Mouse (Mus musculus): ENCODE measurements around the gene Vsig10l. TPM values are rescaled to one million over a fixed set of nuclear protein-coding genes. Genes with fewer than 3 reads are reported as not detected.

The Vsig10l gene
- total RNA-seq, 2 experiments from 2014 or later: 4.3 to 10.4 TPM

- no peak for ATAC-seq (replicated peaks; ENCODE audit: poor library complexity, severe bottlenecking)
These were observed 52.1 kb downstream of the Vsig10l start for GRCm38 (mm10) chr7:43515076-43515475.

GRCm38 (mm10) chr7:43518341-43518740, 55.4 kb downstream of the Vsig10l start:
- ATAC-seq (replicated peaks; ENCODE audit: poor library complexity, severe bottlenecking): no peak

Other genes with a start within 250 kb of the Vsig10l start
- 17.7 and 20.7 TPM in 2 replicates for gene Zfp715, start 149.9 kb upstream of the Vsig10l start, total RNA-seq (2014; fragmentation: Nextera tagmentation)
- gene Zfp715, start 149.9 kb upstream of the Vsig10l start, total RNA-seq (2017): 13.3 and 22.0 TPM in 2 replicates
- gene Siglecf, start 111.8 kb upstream of the Vsig10l start, total RNA-seq (2014; fragmentation: Nextera tagmentation): 11.6 and 16.5 TPM in 2 replicates
- 19.2 and 22.0 TPM in 2 replicates for gene Siglecf, start 111.8 kb upstream of the Vsig10l start, total RNA-seq (2017)
- gene Siglecg, start 54.9 kb upstream of the Vsig10l start, total RNA-seq (2014; fragmentation: Nextera tagmentation): 11.9 and 27.5 TPM in 2 replicates
- 11.8 and 12.6 TPM in 2 replicates for gene Siglecg, start 54.9 kb upstream of the Vsig10l start, total RNA-seq (2017)
- not detected in 2 replicates for gene Lim2, start 35.5 kb upstream of the Vsig10l start, total RNA-seq (2014; fragmentation: Nextera tagmentation)
- gene Lim2, start 35.5 kb upstream of the Vsig10l start, total RNA-seq (2017): 0.05 TPM in 1 of 2 replicates, not detected in the other
- 772 and 862 TPM in 2 replicates for gene Nkg7, start 26.1 kb upstream of the Vsig10l start, total RNA-seq (2014; fragmentation: Nextera tagmentation)
- 227 and 400 TPM in 2 replicates for gene Nkg7, start 26.1 kb upstream of the Vsig10l start, total RNA-seq (2017)
- 2.4 TPM in 1 of 2 replicates, not detected in the other for gene Cldnd2, start 22.4 kb upstream of the Vsig10l start, total RNA-seq (2014; fragmentation: Nextera tagmentation)
- 0.52 TPM in 1 of 2 replicates, not detected in the other for gene Cldnd2, start 22.4 kb upstream of the Vsig10l start, total RNA-seq (2017)
- 485 and 520 TPM in 2 replicates for gene Etfb, start 19.1 kb upstream of the Vsig10l start, total RNA-seq (2014; fragmentation: Nextera tagmentation)
- 676 and 828 TPM in 2 replicates for gene Etfb, start 19.1 kb upstream of the Vsig10l start, total RNA-seq (2017)
- gene Gm45233, start 19.0 kb upstream of the Vsig10l start, total RNA-seq (2014; fragmentation: Nextera tagmentation): 0.43 TPM in 1 of 2 replicates, not detected in the other
- gene Gm45233, start 19.0 kb upstream of the Vsig10l start, total RNA-seq (2017): 5.7 TPM in 1 of 2 replicates, not detected in the other
- not detected in 2 replicates for gene Iglon5, start 26.9 kb downstream of the Vsig10l start, total RNA-seq (2014; fragmentation: Nextera tagmentation)
- not detected in 2 replicates for gene Iglon5, start 26.9 kb downstream of the Vsig10l start, total RNA-seq (2017)
- gene 4931406B18Rik, start 42.8 kb downstream of the Vsig10l start, total RNA-seq (2014; fragmentation: Nextera tagmentation): not detected in 2 replicates
- not detected in 2 replicates for gene 4931406B18Rik, start 42.8 kb downstream of the Vsig10l start, total RNA-seq (2017)
- gene Cd33, start 81.3 kb downstream of the Vsig10l start, total RNA-seq (2014; fragmentation: Nextera tagmentation): 4.0 and 5.7 TPM in 2 replicates
- gene Cd33, start 81.3 kb downstream of the Vsig10l start, total RNA-seq (2017): 2.9 and 4.1 TPM in 2 replicates
- gene Zfp658, start 99.1 kb downstream of the Vsig10l start, total RNA-seq (2014; fragmentation: Nextera tagmentation): 1.7 and 1.9 TPM in 2 replicates
- gene Zfp658, start 99.1 kb downstream of the Vsig10l start, total RNA-seq (2017): 0.98 and 1.5 TPM in 2 replicates
- 9.9 and 19.2 TPM in 2 replicates for gene Zfp719, start 116.5 kb downstream of the Vsig10l start, total RNA-seq (2014; fragmentation: Nextera tagmentation)
- 7.8 and 10.8 TPM in 2 replicates for gene Zfp719, start 116.5 kb downstream of the Vsig10l start, total RNA-seq (2017)
- 1.4 TPM in 1 of 2 replicates, not detected in the other for gene Zfp819, start 144.0 kb downstream of the Vsig10l start, total RNA-seq (2014; fragmentation: Nextera tagmentation)
- 0.17 and 0.98 TPM in 2 replicates for gene Zfp819, start 144.0 kb downstream of the Vsig10l start, total RNA-seq (2017)
- gene Ceacam18, start 171.6 kb downstream of the Vsig10l start, total RNA-seq (2014; fragmentation: Nextera tagmentation): 0.28 TPM in 1 of 2 replicates, not detected in the other
- not detected in 2 replicates for gene Ceacam18, start 171.6 kb downstream of the Vsig10l start, total RNA-seq (2017)
- 13.1 and 15.1 TPM in 2 replicates for gene Siglece, start 197.0 kb downstream of the Vsig10l start, total RNA-seq (2014; fragmentation: Nextera tagmentation)
- 5.2 and 9.0 TPM in 2 replicates for gene Siglece, start 197.0 kb downstream of the Vsig10l start, total RNA-seq (2017)
- gene Ctu1, start 208.9 kb downstream of the Vsig10l start, total RNA-seq (2014; fragmentation: Nextera tagmentation): 5.6 and 8.7 TPM in 2 replicates
- gene Ctu1, start 208.9 kb downstream of the Vsig10l start, total RNA-seq (2017): 5.5 and 9.5 TPM in 2 replicates
- not detected in 2 replicates for gene Klk14, start 227.3 kb downstream of the Vsig10l start, total RNA-seq (2014; fragmentation: Nextera tagmentation)
- not detected in 2 replicates for gene Klk14, start 227.3 kb downstream of the Vsig10l start, total RNA-seq (2017)
- not detected in 2 replicates for gene Klk13, start 249.4 kb downstream of the Vsig10l start, total RNA-seq (2014; fragmentation: Nextera tagmentation)
- gene Klk13, start 249.4 kb downstream of the Vsig10l start, total RNA-seq (2017): not detected in 2 replicates